Mouse (Mus musculus) forebrain, postnatal 0 days (tissue): ENCODE measurements around the gene Serpind1. TPM values are rescaled to one million over a fixed set of nuclear protein-coding genes. Genes with fewer than 3 reads are reported as not detected.

Experiments
- ATAC-seq: fragments of 200-750 bp; cut with Nextera tagmentation; 2 replicates; pipeline ENCODE4 v1.8.0; 2017; ENCODE audit warnings: mild to moderate bottlenecking, moderate library complexity
- DNase-seq: peaks from one replicate; pipeline ENCODE4 v3.0.0-alpha.2; 2015
- H3K27ac ChIP-seq: fragments of 300-500 bp; sonication (generic); 2 replicates; pipeline ENCODE4 v1.5.1; 2014; ENCODE audit warnings: low read depth, mild to moderate bottlenecking, antibody characterized with exemption, low read length, moderate library complexity, mixed read lengths
- H3K27me3 ChIP-seq: fragments of 300-500 bp; sonication (generic); 2 replicates; pipeline ENCODE4 v1.6.1; 2014; ENCODE audit warnings: mild to moderate bottlenecking, low read length, mixed read lengths; ENCODE audit not compliant: insufficient read depth
- H3K36me3 ChIP-seq: fragments of 300-500 bp; sonication (generic); 2 replicates; pipeline ENCODE4 v1.6.1; 2014; ENCODE audit warnings: mild to moderate bottlenecking, moderate library complexity; ENCODE audit not compliant: insufficient read depth
- H3K4me1 ChIP-seq: fragments of 300-500 bp; sonication (generic); 2 replicates; pipeline ENCODE4 v1.6.1; 2014; ENCODE audit warnings: antibody characterized with exemption; ENCODE audit not compliant: insufficient read depth
- H3K4me2 ChIP-seq: fragments of 300-500 bp; sonication (generic); 2 replicates; pipeline ENCODE4 v1.6.1; 2014; ENCODE audit warnings: low read depth, mild to moderate bottlenecking, moderate library complexity
- H3K4me3 ChIP-seq: fragments of 300-500 bp; sonication (generic); 2 replicates; pipeline ENCODE4 v1.5.1; 2014; ENCODE audit warnings: low read depth, low read length, mixed read lengths
- H3K9ac ChIP-seq: fragments of 300-500 bp; sonication (generic); 2 replicates; pipeline ENCODE4 v1.6.1; 2014; ENCODE audit warnings: mild to moderate bottlenecking
- H3K9me3 ChIP-seq: fragments of 300-500 bp; sonication (generic); 2 replicates; pipeline ENCODE4 v1.6.1; 2016; ENCODE audit warnings: low read length
- CTCF ChIP-seq: sonication (generic); IDR thresholded peaks from 2 replicates; pipeline ENCODE4 v1.5.1; 2016; ENCODE audit warnings: antibody characterized with exemption, control low read depth, low read depth
- WGBS: fragments of 180-500 bp; shearing (Covaris S2); extraction: QIAGEN DNeasy Blood & Tissue Kit; methylation state at CpG from one replicate; pipeline ENCODE4 v1.1.7; 2014; 5-methylcytosine and 5-hydroxymethylcytosine counted together
- polyA plus RNA-seq: library from polyadenylated mRNA; unstranded; fragments of >200 nt; fragmentation: Nextera tagmentation; extraction: Ambion mirVana; gene quantifications from 2 replicates; pipeline ENCODE4 v1.2.1, GENCODE M21; 2015
- total RNA-seq: library from RNA; depleted of rRNA; stranded (reverse); fragments of >200 nt; gene quantifications from 2 replicates; pipeline ENCODE4 v1.2.3, GENCODE M21; 2014

Gene Serpind1
- total and polyA plus RNA-seq, 2 experiments from 2014 or later = 4.2 to 5.0 TPM

GRCm38 (mm10) chr16:17345141-17345812, 14.1 kb downstream of the Serpind1 start:
- no peaks in the 10 kb centered on the region for H3K27me3 ChIP-seq
- H3K4me2 ChIP-seq = no peak overlapping the region
- no peaks in the 10 kb centered on the region for H3K4me1 ChIP-seq
- DNase-seq = no peak
- H3K27ac ChIP-seq = no peak overlapping the region
- no peak overlapping the region for H3K4me3 ChIP-seq
- no peak for ATAC-seq
- 88% methylated on average over 8 of the region's 8 CpGs for WGBS
- no peak overlapping the region for H3K9ac ChIP-seq
- H3K9me3 ChIP-seq = no peaks in the 10 kb centered on the region
- peaks cover 58% of the 10 kb centered on the region for H3K36me3 ChIP-seq
- TF ChIP-seq CTCF = no peak

- Histone ChIP-seq H3K36me3 (peaks cover 60% of the 10 kb centered on the region), H3K9me3 (no peaks in the 10 kb centered on the region), H3K9ac (no peak overlapping the region), H3K27me3 (no peaks in the 10 kb centered on the region), H3K4me1 (no peaks in the 10 kb centered on the region), H3K27ac (no peak overlapping the region), H3K4me3 (no peak overlapping the region), H3K4me2 (no peak overlapping the region)
- TF ChIP-seq CTCF = no peak
- ATAC-seq = no peak
- DNase-seq = no peak
- 87% methylated on average over 2 of the region's 2 CpGs for WGBS
These were observed 14.6 kb downstream of the Serpind1 start for GRCm38 (mm10) chr16:17345813-17346155.

GRCm38 (mm10) chr16:17346766-17347165, 15.6 kb downstream of the Serpind1 start:
- WGBS = 38% methylated on average over 1 of the region's 1 CpGs
- DNase-seq = no peak
- no peak for ATAC-seq
- Histone ChIP-seq H3K27ac (no peak overlapping the region), H3K4me1 (no peaks in the 10 kb centered on the region), H3K9ac (no peak overlapping the region), H3K4me3 (no peak overlapping the region), H3K36me3 (peaks cover 70% of the 10 kb centered on the region), H3K27me3 (no peaks in the 10 kb centered on the region), H3K4me2 (no peak overlapping the region), H3K9me3 (no peaks in the 10 kb centered on the region)
- no peak for TF ChIP-seq CTCF

- DNase-seq (no peak), ATAC-seq (no peak)
- Histone ChIP-seq H3K9ac (no peak overlapping the region), H3K36me3 (peaks cover 72% of the 10 kb centered on the region), H3K4me2 (no peak overlapping the region), H3K27ac (no peak overlapping the region), H3K4me3 (no peak overlapping the region), H3K27me3 (no peaks in the 10 kb centered on the region), H3K4me1 (no peaks in the 10 kb centered on the region), H3K9me3 (no peaks in the 10 kb centered on the region)
- 89% methylated on average over 6 of the region's 6 CpGs for WGBS
- TF ChIP-seq CTCF = no peak
These were observed 24.9 kb downstream of the Serpind1 start for GRCm38 (mm10) chr16:17356031-17356430.

- no peaks in the 10 kb centered on the region for H3K9me3 ChIP-seq
- H3K9ac ChIP-seq = no peak overlapping the region
- peaks cover 65% of the 10 kb centered on the region for H3K36me3 ChIP-seq
- ATAC-seq (no peak), DNase-seq (no peak)
- over 99% methylated on average over 4 of the region's 4 CpGs for WGBS
- TF ChIP-seq CTCF = no peak
- H3K4me2 ChIP-seq = no peak overlapping the region
- H3K4me1 ChIP-seq = no peaks in the 10 kb centered on the region
- no peaks in the 10 kb centered on the region for H3K27me3 ChIP-seq
- no peak overlapping the region for H3K27ac ChIP-seq
- H3K4me3 ChIP-seq = no peak overlapping the region
These were observed 27.6 kb downstream of the Serpind1 start for GRCm38 (mm10) chr16:17358787-17359186.

- Histone ChIP-seq H3K9ac (no peak overlapping the region), H3K4me1 (no peaks in the 10 kb centered on the region), H3K4me3 (no peak overlapping the region), H3K9me3 (no peaks in the 10 kb centered on the region), H3K4me2 (no peak overlapping the region), H3K27me3 (no peaks in the 10 kb centered on the region), H3K36me3 (peaks cover 50% of the 10 kb centered on the region), H3K27ac (no peak overlapping the region)
- DNase-seq = no peak
- WGBS = 93% methylated on average over 4 of the region's 4 CpGs
- ATAC-seq = no peak
- no peak for TF ChIP-seq CTCF
These were observed 51.1 kb downstream of the Serpind1 start for GRCm38 (mm10) chr16:17382306-17382705.

- Histone ChIP-seq H3K4me2 (no peak overlapping the region), H3K27ac (no peak overlapping the region), H3K27me3 (no peaks in the 10 kb centered on the region), H3K36me3 (peaks cover 50% of the 10 kb centered on the region), H3K9me3 (no peaks in the 10 kb centered on the region), H3K4me1 (no peaks in the 10 kb centered on the region), H3K9ac (no peak overlapping the region), H3K4me3 (no peak overlapping the region)
- WGBS = 89% methylated on average over 2 of the region's 2 CpGs
- no peak for ATAC-seq
- TF ChIP-seq CTCF = no peak
- DNase-seq = no peak
These were observed 52.6 kb downstream of the Serpind1 start for GRCm38 (mm10) chr16:17383594-17384326.
